Mouse (Mus musculus) adipocyte (in vitro differentiated cells): ENCODE results near the gene Bptf.
"Not testable (repeated sequence)": the region's sequence is repeated elsewhere in the genome, so short reads cannot be mapped to it uniquely, and the experiment has no call there.

Experiments
- DNase-seq: peaks from one replicate; pipeline ENCODE4 v3.0.0-alpha.2; 2016; ENCODE audit warnings: low spot score

The Bptf gene

GRCm38 (mm10) chr11:107017339-107017886 is 114.5 kb downstream of the Bptf start:
- DNase-seq = no peak

DNA sequence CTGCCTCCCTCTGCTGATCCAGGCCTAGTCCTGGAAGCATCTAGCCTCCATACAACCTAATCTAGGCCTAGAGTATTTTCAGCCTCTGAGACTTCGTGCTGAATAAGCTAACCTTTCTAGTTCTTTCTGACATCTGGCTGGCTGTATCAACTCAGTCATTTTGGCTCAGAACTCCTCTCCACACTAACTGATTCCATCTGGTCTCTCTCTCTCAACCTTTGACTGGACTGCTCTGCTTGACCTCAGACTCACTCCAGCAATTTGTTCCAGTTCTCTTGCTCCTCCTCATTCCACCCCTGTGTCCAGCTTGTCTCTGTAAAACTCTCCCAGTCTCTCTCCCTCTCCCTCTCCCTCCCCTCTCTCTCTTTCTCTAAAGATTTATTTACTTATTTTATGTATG is 115.0 kb downstream of the Bptf start:
- DNase-seq = peak; percentile 90

DNA sequence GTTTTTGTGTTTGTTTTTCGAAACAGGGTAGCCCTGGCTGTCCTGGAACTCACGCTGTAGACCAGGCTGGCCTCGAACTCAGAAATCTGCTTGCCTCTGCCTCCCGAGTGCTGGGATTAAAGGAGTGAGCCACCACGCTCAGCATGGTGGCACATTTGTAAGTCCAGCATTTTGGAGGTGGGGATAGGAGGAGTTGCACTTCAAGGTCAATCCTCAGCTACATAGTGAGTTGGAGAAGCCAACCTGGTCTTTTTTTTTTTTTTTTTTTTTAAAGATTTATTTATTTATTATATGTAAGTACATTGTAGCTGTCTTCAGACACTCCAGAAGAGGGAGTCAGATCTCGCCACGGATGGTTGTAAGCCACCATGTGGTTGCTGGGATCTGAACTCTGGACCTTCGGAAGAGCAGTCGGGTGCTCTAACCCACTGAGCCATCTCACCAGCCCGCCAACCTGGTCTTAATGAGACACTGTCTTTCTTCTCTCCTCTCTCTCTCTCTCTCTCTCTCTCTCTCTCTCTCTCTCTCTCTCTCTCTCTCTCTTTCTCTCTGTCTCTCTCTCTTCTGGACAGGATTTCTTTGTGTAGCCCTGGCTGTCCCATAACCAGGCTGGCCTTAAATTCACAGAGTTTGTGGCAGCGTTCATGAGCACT is 116.3 kb downstream of the Bptf start:
- not testable (repeated sequence) for DNase-seq

DNA sequence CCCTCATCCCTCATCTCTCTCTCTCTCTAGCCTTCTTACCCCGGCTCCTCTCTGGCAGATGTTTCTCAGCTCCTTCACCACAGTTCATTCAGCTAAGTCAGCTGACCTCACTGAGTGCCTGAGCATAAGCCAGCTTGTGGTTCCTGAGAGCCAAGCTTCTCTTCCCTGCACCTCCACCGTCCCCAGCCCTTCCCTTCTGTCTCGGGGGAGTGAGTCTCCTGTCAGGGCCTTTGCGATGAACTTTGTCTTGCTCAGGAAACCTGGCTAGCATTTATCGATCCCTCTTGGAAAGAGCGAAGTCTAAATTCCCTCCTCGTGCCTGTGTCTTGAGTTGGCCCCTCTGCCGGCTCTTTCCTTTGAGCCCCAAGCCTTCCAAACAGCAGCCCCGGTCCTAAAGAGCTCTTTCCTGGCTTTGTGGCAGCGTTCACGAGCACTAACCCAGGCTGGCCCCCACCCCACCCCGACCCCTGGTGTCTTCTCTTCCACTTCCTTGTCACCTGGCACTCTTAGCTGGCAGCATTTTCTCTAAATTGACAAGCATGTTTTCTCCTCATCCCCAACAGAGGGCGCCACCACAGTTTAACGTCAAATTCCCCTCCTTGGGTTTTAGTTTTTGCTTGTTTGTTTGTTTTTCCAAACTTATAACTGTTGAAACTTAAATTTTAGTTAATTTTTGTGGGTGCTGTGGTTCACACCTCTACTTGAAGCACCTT is 117.2 kb downstream of the Bptf start:
- DNase-seq = no peak

DNA sequence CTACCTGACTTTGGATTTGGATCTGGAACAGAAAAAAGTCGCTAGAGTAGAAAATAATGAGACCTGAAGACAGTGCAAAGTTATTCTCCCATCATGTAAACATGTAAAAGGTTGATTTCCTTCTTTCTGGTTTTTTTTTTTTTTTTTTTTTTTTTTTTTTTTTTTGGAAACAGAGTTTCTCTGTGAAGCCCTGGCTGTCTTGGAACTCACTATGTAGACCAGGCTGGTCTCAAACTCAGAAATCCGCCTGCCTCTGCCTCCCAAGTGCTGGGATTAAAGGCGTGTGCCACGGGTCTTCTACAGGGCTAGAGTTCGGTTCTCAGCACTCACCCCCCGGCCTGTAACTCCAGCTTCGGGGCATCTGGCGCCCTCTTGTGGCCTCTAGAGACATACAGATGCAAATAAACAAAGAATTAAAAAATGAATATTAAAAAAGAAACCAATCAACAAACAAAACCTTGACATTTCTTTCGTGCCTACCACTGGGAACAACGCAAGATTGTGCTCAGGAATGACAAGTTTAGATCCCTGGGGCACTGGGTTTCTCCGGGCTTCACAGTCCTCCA is 117.8 kb downstream of the Bptf start:
- no peak for DNase-seq

DNA sequence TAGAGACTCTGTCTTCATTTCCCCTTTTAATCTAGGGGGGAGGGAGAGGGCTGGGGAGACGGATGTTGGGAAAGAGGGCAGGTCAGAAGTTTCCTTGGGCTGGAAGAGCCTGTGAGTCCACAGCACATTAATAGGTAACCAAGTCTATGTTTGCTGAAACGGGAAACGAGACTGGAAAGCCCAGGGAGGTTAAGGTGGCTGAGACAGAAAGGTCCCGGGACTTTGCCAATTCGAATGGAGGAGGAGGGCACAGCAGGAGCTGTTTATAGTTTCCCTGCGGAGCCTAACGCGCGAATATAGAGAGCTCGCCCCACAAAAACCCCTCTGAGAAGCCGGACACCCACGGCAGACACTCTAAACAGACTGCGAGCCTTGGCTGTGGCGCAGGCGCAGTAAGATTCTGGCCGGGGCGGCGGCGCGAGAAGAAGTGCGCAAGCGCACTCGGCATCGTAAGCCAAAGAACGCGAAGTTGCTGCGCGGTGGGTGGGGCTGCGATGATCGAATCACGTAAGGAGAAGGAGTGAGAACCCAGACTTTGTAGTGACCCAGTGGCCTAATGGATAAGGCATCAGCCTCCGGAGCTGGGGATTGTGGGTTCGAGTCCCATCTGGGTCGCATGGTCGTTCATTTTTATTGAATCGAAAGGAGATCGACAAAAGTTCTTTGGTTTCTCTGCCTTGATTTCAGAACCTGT is 119.5 kb downstream of the Bptf start:
- DNase-seq = peak; percentile 97

GRCm38 (mm10) chr11:107011669-107012323 is 120.1 kb downstream of the Bptf start:
- no peak for DNase-seq

DNA sequence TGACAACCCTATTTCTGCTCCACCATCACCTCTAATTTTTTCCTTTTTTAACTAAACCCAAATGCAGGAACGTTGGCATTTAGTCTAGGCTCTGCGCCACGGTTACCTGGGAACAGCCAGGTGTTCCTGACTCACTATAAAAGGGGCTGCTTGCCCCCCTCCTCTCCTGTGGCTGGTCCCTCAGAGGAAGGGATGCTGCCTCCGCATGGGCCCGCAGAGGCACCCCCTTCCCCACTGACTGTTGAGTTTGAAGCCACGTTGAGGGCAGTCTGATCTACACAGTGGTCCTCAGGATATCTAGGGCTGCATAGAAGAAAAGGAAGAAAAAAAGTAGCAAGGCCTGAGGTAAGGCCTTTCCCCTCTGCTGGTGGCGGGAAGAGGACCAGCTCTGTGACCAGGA is 120.8 kb downstream of the Bptf start:
- no peak for DNase-seq

GRCm38 (mm10) chr11:107010447-107010846 is 121.5 kb downstream of the Bptf start:
- no peak for DNase-seq

DNA sequence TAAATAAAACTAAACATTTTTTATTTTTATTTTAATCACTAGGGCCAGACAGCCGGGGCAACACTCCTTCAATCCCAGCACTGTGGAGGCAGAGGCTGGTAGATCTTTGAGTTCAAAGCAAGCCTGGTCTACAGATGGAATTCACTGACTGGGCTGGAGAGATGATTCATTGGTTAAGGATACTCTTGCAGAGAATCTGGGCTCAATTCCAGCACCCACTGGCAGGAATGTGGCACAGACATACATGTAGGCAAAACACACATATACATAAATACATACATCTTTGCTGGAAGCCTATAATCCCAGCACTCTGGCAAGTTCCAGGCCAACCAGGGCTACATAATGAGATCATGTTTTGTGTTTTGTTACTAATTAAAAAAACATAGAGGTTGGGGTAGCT is 126.4 kb downstream of the Bptf start:
- DNase-seq = no peak

DNA sequence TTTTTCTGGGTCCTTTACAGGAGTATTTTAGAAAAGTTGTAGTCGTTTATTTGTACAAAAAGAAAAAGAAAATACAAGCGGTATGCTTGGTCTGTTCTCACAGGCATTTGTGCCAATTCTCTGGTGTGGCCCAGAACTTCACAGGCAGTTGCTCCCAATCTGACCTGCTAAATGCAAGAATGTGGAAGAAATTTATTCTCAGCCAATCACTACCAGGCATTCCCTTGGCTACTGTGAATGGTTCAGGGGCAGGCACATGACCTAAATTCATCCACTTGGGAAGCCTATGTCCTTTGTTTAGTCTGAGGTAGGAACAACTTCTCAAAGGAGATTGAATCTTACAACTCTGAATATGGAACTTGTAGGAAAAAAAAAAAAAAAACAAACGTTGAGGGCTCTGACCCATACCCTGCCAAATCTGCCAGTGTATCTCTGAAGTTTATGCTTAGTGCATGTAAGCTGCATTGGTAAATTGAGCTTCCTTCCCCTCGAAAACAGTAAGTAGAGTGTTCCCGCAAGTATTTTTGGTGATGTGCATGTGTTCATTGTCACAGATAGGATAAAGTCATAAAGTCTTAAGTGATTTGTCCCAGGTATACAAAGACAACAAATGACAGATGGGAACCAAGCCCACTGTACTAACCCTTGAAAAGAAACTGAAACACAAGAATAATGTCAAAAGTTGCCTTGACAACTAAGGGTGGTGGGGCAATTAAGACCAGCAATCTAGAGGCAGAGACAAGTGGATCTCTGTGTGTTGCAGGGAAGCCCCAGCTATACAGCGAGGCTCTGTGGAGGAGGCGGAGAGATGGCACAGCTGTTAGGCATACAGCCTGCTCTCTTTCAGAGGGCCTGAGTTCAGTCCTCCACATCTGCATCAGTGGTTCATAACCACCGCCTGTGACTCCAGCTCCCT is 129.9 kb downstream of the Bptf start:
- peak; percentile 72 for DNase-seq

DNA sequence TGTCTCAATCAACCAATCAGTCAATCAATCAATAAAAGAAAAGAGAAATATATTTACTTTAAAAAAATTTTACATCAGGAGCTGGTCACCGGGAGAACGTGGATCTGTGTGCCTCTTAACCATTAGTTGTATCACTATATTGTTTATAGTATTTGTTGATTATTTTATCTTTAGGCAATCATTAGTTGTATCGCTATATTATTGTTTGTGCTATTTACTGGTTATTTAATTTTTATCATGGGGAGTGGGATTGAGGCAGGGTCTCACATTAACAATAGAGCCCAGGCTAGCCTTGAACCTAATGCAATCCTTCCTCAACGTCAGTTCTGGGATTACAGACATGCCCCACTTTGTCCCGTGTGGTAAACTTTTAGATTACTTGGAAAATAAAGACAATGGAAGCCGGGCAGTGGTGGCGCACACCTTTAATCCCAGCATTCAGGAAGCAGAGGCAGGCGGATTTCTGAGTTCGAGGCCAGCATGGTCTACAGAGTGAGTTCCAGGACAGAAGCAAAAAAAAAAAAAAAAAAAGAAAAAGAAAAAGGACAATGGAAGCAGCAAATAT is 131.9 kb downstream of the Bptf start:
- DNase-seq = no peak

GRCm38 (mm10) chr11:106999151-106999948 is 132.6 kb downstream of the Bptf start, which contains the start of gene Kpna2:
Gene Kpna2 (minus strand): TSS chr11:106999541.
- DNase-seq = peak; percentile 96

GRCm38 (mm10) chr11:106998651-106999150 is 133.2 kb downstream of the Bptf start:
- peak; percentile 42 for DNase-seq

DNA sequence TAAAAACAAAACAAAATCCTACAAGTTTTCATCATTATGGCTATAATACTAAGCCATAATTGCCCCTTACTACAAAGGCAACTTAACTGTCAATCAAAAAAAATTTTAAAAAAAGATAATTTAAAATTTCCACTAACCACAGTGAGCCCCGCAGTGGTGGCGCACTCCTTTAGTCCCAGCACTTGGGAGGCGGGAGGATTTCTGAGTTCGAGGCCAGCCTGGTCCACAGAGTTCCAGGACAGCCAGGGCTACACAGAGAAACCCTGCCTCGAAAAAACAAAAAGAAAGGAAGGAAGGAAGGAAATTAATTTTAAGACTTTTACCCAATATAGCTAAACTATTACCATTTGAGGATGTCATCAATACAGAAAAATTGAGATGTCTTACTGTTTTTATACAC is 134.0 kb downstream of the Bptf start:
- DNase-seq = no peak

- DNase-seq = not testable (repeated sequence)
These were observed 135.4 kb downstream of the Bptf start for GRCm38 (mm10) chr11:106996492-106996891.

DNA sequence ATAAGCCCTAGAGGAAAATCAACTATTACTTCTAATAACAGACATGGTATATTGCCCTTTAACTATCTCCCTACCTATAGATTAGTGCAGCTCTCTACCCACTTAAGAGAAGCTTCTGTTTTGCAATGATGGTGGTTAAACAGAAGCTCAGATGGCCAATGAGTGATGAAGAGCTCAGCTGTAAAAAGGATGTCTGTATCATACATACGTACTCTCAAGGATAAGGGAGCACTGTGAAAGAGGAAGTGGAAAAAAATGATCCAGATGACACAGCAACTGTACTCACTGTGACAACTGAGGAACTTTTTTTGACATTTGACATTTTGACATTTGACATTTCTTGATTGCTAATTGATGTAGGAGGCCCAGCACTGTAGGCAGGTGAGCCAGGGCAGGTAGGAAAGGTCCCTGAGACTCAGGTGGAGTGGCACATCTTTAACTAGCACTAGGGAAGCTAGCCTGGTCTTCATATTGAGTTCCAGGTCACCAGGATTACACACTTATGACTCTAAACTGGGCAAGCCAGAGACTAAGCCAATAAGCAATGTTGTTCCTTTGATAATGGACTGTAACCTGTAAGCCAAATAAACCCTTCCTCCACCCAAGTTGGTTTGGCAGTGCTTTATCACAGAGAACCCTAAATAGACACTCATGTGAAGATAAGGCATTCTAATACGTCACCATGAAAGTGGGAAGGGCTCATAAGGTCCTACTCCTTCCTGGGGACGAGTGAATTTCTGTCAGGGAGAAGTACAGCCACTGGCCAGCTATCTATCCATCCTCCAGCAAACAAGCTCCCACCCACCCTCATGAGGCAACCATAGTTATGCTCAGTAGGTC is 137.5 kb downstream of the Bptf start:
- no peak for DNase-seq

DNA sequence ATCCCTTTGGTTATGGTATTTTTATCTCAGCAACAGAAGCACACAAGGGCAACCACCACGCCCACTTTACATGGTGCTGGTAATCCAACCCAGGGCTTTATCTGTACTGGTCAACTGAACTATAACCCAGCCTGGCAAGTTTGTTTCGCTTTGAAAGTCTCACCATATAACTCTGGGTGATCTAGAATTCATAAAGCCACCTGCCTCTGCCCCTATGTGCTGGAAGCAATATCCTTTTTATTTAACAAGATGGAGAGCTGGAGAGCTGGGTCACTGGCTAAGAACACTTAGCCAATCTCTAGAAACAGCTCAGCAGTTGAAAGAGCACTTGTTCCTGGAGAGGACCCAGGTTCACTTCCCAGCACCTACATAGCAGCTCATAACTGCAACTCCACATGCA is 144.5 kb downstream of the Bptf start:
- no peak for DNase-seq
